Mouse (Mus musculus): ENCODE measurements around the gene Esyt2. TPM values are rescaled to one million over a fixed set of nuclear protein-coding genes. Genes with fewer than 3 reads are reported as not detected.
A peak's percentile ranks its signal among the peaks of the same experiment; 100 is the strongest.
"Not testable (repeated sequence)": the region's sequence is repeated elsewhere in the genome, so short reads cannot be mapped to it uniquely, and the experiment has no call there.

The Esyt2 gene
- 17.3 and 24.2 TPM in 2 replicates for polyA plus RNA-seq (2012; rRNA removed)

GRCm38 (mm10) chr12:116280653-116281364 lies at the start of gene Esyt2:
Gene Esyt2 (plus strand): TSS chr12:116281196.
- peak; percentile 92 for DNase-seq (ENCODE audit: low read depth)

- DNase-seq (ENCODE audit: low read depth) = peak; percentile 70
These were observed 49.4 kb upstream of the Esyt2 start for GRCm38 (mm10) chr12:116231612-116232011.

- DNase-seq (ENCODE audit: low read depth) = no peak
These were observed 48.9 kb upstream of the Esyt2 start for GRCm38 (mm10) chr12:116232061-116232460.

GRCm38 (mm10) chr12:116235356-116235755 lies 45.6 kb upstream of the Esyt2 start:
- no peak for DNase-seq (ENCODE audit: low read depth)

- no peak for DNase-seq (ENCODE audit: low read depth)
These were observed 44.3 kb upstream of the Esyt2 start for GRCm38 (mm10) chr12:116236658-116237057.

- DNase-seq (ENCODE audit: low read depth) = no peak
These were observed 42.6 kb upstream of the Esyt2 start for GRCm38 (mm10) chr12:116238370-116238769.

GRCm38 (mm10) chr12:116238803-116239202 lies 42.2 kb upstream of the Esyt2 start:
- no peak for DNase-seq (ENCODE audit: low read depth)

- no peak for DNase-seq (ENCODE audit: low read depth)
These were observed 36.4 kb upstream of the Esyt2 start for GRCm38 (mm10) chr12:116244601-116245000.

- no peak for DNase-seq (ENCODE audit: low read depth)
These were observed 26.3 kb upstream of the Esyt2 start for GRCm38 (mm10) chr12:116254652-116255051.

- DNase-seq (ENCODE audit: low read depth) = no peak
These were observed 25.4 kb upstream of the Esyt2 start for GRCm38 (mm10) chr12:116255636-116256035.

GRCm38 (mm10) chr12:116258321-116258720 lies 22.7 kb upstream of the Esyt2 start:
- DNase-seq (ENCODE audit: low read depth) = no peak

GRCm38 (mm10) chr12:116262555-116263341 lies 18.2 kb upstream of the Esyt2 start, which contains the start of gene Wdr60:
Gene Wdr60 (minus strand): TSS chr12:116263022.
- DNase-seq (ENCODE audit: low read depth) = no peak

- DNase-seq (ENCODE audit: low read depth) = no peak
These were observed 16.2 kb upstream of the Esyt2 start for GRCm38 (mm10) chr12:116264756-116265155.

GRCm38 (mm10) chr12:116265275-116265674 lies 15.7 kb upstream of the Esyt2 start:
- no peak for DNase-seq (ENCODE audit: low read depth)

- no peak for DNase-seq (ENCODE audit: low read depth)
These were observed 11.5 kb upstream of the Esyt2 start for GRCm38 (mm10) chr12:116269450-116269849.

GRCm38 (mm10) chr12:116270538-116270937 lies 10.5 kb upstream of the Esyt2 start:
- no peak for DNase-seq (ENCODE audit: low read depth)

GRCm38 (mm10) chr12:116271071-116271470 lies 9.9 kb upstream of the Esyt2 start:
- no peak for DNase-seq (ENCODE audit: low read depth)

GRCm38 (mm10) chr12:116273733-116274132 lies 7.3 kb upstream of the Esyt2 start:
- DNase-seq (ENCODE audit: low read depth) = no peak

- DNase-seq (ENCODE audit: low read depth) = not testable (repeated sequence)
These were observed 5.9 kb upstream of the Esyt2 start, which contains the start of gene Gm11027 for GRCm38 (mm10) chr12:116275086-116275485. Gene Gm11027 (plus strand): TSS chr12:116275386.

GRCm38 (mm10) chr12:116275631-116276030 lies 5.4 kb upstream of the Esyt2 start:
- DNase-seq (ENCODE audit: low read depth) = no peak

- DNase-seq (ENCODE audit: low read depth) = no peak
These were observed 4.0 kb upstream of the Esyt2 start for GRCm38 (mm10) chr12:116276961-116277360.

- no peak for DNase-seq (ENCODE audit: low read depth)
These were observed 2.5 kb upstream of the Esyt2 start for GRCm38 (mm10) chr12:116278541-116278940.

GRCm38 (mm10) chr12:116279181-116279580 lies 1.8 kb upstream of the Esyt2 start:
- DNase-seq (ENCODE audit: low read depth) = no peak
